Mouse (Mus musculus) cerebellum, adult 11-12 months (tissue): ENCODE measurements around the gene Shroom4.

Experiments
- DNase-seq: peaks from one replicate; pipeline ENCODE4 v3.0.0; 2022

Gene Shroom4

DNA sequence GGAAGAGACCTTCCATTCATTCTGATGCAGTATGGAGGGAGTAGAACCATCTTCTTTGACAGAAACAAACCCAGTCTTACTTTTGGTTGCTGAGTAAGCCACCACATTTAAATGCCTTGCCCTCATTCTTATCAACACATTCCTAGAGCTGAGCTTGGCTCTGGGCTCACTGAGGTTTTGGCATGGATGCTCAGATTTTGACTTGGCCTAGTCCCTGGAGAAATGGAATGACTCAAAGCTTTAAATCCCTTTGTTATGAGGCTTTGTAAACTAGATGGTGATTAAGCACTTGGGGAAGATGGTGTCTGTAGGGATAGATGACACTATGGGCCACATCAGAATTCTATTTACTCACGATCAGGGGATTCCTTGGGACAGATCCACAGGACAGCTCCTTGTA lies 102.2 kb downstream of the Shroom4 start:
- no peak for DNase-seq

DNA sequence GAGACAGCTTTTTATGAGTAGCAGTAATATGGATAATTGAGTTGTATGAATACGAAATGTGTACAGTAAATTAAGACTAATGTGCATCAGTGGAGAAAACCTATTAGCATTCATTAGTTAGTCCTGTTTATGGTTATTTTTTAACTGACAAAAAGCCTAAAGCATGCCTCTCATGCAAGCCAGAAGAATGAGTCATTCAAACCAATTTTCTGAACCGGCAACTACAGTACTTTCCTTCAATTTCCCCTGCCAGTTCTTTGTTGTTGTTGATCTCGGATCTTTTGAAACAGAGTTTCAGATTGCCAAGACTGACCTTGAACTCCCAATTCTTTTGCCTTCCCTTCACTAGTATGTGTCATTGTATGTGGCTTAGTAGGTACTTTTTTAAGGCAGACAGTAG lies 117.6 kb downstream of the Shroom4 start:
- DNase-seq, result no peak

DNA sequence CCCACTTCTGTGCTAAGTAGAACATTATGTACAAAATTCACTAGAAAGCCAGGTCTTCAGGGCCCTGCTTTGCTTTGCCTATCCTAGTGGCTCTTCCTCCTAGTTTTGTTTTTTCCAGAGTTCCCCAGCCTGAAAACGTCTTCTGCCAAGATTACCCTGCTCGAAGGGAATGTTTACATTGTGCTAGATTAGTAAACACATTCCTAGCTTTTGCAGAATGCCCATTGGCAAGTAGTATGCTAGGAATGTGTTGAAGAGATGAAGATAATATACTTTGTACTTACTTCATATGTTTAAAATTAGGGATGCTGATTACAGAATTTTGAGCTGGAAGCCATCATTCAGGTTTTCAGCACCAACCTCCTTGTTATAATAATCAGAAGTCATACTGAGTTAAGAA lies 118.8 kb downstream of the Shroom4 start:
- DNase-seq, result no peak

DNA sequence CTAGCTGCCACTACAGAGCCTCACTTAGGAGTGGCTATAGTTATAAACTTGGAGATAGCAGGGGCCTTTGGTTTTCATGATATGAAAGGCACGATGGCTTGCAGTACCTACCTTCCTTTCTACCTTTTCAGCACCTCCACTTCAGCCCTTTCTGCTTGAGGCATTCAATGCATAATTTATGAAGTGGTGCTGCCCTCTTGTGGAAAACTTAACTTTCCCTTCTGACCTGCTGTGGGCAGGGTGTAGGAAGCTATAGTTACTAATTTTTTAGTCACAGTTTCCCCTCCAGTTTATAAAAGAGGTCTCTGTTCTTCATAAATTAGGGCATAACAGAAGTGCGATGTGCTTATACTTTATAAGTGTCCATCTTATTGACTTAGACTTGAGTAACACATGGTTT lies 123.3 kb downstream of the Shroom4 start:
- no peak for DNase-seq

DNA sequence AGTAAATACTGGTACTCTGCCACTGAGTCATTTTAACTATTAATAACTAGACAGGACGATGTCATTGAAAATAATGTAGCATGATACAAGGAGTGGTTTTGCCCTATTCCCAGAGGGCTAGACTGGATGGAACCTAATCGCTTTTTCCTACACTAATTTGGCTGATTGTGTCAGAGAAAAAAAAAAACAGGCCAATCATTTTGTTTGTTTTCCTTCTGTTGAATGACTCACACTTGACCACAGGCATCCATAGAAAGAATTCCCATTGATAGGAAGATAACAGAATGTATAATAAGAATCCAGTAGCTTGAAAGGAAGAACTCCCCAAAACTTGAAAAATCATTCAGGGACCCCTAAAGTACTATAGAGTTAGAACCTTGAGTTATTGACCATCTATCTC lies 137.0 kb downstream of the Shroom4 start:
- DNase-seq, result no peak

DNA sequence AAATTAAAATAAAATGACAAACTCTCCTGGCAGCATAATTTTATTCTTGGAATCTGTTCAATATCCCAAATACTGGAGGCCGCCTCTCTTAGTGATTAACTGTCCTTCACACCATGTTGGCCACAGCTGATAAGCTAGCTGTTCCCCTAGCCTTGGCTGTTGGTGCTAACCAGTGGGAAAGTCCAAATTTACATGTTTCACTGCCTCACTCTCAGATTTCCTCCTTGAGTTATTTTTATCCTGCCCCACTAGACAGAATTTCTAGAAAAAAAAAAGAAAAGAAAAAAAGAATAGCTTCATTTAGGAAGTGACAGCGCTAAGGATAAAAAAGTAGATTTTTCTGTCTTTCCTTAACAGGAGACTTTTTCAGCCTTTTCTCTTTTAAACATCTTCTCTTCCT lies 138.0 kb downstream of the Shroom4 start:
- no peak for DNase-seq

DNA sequence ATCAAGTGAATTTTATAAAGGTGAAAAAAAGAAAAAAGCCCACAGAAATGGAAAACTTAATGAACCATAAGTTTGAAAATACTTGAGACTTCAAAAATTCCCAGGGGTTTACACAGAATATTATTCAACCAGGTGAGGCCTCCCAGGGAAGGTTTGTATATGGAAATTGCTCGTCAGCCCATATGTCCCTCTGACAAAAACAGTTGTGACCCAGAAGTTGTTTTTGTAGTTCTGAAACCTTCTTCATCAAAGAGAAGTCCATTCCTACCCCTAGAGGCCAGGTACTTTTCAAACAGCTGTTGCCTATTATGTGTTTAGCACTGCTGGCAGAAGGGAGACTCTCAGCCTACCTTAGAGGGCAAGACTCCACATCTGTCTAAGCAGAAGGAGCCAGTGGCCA lies 165.4 kb downstream of the Shroom4 start:
- DNase-seq, result no peak

DNA sequence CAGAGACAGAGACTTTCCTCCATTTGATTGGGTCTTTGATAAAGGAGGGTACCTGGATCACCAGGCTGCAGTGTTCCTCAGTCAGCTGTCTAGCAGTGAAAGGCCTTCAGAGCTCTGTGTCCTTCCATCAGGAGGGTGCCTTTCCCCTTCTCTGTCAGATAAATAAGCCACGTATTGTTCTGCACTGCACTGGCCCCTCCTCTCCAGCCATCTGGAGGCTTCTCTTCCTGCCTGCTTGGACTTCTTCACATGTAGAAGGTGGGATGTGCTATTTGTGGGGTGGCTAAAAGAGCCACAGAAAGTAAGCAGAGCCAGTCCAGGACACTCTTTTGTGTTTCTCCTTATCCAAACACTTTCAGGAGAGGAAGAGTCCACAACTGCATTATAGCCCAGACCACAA lies 174.9 kb downstream of the Shroom4 start:
- no peak for DNase-seq

DNA sequence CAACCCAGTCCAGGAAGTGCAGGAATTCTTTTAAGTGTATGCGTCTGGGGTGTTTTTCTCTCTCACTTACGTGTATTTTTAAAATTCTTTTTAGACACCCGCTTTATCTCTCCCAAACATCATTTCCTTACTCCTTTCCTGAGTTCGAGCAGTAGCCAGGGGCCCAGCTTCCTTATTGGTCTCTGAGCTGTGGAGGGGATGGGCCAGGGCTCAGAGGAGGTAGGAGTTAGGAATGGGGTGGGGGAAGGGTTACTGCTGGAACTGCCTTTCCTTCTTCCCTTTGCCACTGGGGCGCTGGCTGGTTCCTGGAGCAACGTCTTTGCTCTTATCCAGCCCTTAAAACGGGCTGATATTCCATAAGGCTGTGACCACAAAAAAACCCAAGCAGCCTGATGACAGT lies 177.3 kb downstream of the Shroom4 start:
- no peak for DNase-seq

DNA sequence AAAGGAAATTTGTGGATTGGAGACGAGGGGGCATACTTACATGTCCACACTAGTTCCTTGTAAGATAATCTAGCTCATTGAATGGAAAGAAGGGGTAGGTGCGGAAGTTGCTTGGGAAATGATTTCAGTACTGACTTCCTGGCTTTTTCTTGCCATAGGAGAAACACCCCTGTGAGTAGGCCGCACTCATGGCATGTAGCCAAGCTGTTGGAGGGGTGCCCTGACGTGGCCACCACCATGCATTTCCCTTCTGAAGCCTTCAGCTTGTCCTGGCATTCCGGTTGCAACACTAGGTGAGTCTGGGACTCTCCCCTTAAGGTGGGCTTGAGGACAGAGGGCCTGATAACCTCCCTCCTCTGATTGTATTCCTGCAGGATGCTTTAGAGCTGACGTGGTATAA lies 181.0 kb downstream of the Shroom4 start:
- no peak for DNase-seq

DNA sequence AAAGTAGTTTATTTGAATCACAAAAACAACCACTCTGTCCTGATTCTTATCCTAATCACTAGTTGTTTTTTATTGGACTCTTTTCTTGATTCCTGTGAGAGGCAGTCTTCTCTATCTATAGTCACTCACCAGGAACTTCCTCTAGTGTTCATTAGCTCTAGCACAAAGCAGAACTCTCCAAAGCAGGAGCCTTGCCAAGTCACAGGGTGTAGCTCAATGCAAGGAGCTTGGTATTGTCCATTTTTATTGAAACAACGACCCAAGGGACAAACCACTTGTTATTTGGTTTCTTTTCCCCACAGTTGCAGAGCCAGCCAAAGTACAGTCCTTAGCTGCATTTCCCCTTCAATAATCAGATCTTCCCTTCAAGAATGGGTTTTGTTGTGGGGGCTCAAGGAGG lies 181.5 kb downstream of the Shroom4 start:
- DNase-seq, result no peak

DNA sequence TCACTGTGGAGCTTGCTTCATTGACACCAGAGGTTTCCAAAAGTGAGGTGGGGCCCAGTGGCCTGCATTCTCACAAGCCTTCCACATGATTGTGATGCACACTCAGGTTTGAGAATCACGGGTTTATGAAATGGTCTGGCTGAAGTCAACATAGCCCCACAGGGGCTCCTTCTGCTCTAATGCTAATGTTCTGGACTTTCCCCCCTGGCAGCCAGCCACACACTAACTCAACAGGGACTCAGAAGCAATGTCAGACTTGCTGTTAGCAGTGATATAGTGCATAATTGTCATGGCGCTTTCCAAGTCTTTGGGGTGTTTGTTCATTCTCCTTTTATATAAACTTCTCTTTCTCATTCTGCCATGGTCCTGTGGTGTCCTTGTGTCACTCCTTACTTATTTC lies 183.0 kb downstream of the Shroom4 start:
- no peak for DNase-seq

DNA sequence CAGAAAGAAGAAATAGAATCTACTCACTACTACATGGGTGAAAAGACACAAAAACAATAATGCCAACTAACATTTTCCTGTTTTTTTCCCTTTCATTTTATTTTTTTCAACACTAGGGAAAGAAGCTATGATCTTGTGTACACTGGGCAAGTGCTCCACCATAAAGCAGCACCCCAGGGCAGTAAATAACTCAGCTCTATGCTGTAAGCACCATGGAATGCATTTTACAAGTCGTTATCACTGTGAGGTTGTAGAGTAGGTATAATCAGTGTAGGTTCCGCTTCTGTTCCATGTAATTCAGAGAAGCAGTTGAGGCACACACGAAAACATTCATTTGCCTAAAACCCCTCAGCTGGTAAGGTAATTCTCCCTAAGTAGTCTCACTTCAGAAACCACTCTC lies 194.5 kb downstream of the Shroom4 start:
- no peak for DNase-seq

DNA sequence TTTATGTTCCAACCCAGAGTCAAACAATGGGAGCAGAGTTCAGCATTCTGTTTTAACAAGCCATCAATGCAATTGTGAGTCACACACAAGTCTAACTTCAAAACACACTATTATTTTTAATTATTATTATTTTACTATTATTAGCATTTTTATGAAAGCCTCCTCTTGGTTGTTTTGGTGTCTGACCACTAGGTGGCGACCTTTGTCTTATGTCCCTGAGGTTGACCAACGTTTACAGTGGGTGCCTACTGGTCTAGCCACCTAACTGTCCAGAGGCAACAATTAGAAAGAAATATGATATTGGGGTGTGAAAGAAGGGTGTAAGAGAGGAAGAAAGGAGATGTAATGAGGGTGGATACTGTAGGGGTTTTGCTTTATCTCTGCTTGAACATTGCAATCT lies 254.4 kb downstream of the Shroom4 start:
- DNase-seq, result no peak

DNA sequence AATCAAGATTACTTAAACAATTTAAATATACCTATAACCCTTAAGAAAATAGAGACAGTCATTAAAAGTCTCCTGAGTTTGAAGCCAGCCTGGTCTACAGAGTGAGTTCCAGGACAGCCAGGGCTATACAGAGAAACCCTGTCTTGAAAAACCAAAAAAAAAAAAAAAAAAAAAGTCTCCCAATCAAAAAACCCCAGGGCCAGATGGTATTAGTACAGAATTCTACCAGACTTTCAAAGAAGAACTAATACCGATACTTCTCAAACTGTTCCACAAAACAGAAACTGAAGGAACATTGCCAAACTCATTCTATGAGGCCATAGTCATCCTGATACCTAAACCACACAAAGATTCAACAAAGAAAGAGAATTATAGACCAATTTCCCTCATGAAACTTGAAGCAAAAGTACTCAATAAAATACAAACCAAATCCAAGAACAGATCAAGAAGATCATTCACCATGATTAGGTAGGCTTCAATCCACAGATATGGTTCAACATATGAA lies 259.2 kb downstream of the Shroom4 start:
- no peak for DNase-seq
